Mouse (Mus musculus) hindbrain, embryonic 11.5 days (tissue): ENCODE measurements around the gene Mpi. TPM values are rescaled to one million over a fixed set of nuclear protein-coding genes. Genes with fewer than 3 reads are reported as not detected.

Source experiments
- ATAC-seq: fragments of 200-750 bp; cut with Nextera tagmentation; 2 replicates; pipeline ENCODE4 v1.8.0; 2017; ENCODE audit warnings: mild to moderate bottlenecking, moderate TSS enrichment, moderate library complexity; ENCODE audit not compliant: low FRiP score
- DNase-seq: peaks from one replicate; pipeline ENCODE4 v3.0.0-alpha.2; 2015; ENCODE audit warnings: low spot score
- H3K27ac ChIP-seq: fragments of 300-500 bp; sonication (generic); 2 replicates; pipeline ENCODE4 v1.5.1; 2014; ENCODE audit warnings: mild to moderate bottlenecking, low read depth, low read length
- H3K27me3 ChIP-seq: fragments of 300-500 bp; sonication (generic); 2 replicates; pipeline ENCODE4 v1.6.1; 2014; ENCODE audit warnings: mild to moderate bottlenecking, low read length, moderate library complexity, mixed read lengths; ENCODE audit not compliant: control insufficient read depth, insufficient read depth
- H3K36me3 ChIP-seq: fragments of 300-500 bp; sonication (generic); 2 replicates; pipeline ENCODE4 v1.6.1; 2014; ENCODE audit warnings: mild to moderate bottlenecking, low read length, moderate library complexity, mixed read lengths; ENCODE audit not compliant: control insufficient read depth, insufficient read depth
- H3K4me1 ChIP-seq: fragments of 300-500 bp; sonication (generic); replicated peaks from 2 replicates; pipeline ENCODE4 v1.6.1; 2014; ENCODE audit warnings: low read length, mixed read lengths; ENCODE audit not compliant: control insufficient read depth, insufficient read depth
- H3K4me2 ChIP-seq: fragments of 300-500 bp; sonication (generic); replicated peaks from 2 replicates; pipeline ENCODE4 v1.6.1; 2014; ENCODE audit warnings: mild to moderate bottlenecking, low read depth, low read length
- H3K4me3 ChIP-seq: fragments of 300-500 bp; sonication (generic); 2 replicates; pipeline ENCODE4 v1.5.1; 2014; ENCODE audit warnings: low read depth, low read length
- H3K9ac ChIP-seq: fragments of 300-500 bp; sonication (generic); 2 replicates; pipeline ENCODE4 v1.6.1; 2014; ENCODE audit warnings: low read depth, low read length
- H3K9me3 ChIP-seq: fragments of 300-500 bp; sonication (generic); 2 replicates; pipeline ENCODE4 v1.6.1; 2016; ENCODE audit warnings: low read length; ENCODE audit not compliant: control insufficient read depth
- WGBS: fragments of 180-500 bp; shearing (Covaris S2); extraction: QIAGEN DNeasy Blood & Tissue Kit; methylation state at CpG from one replicate; pipeline ENCODE4 v1.1.7; 2014; 5-methylcytosine and 5-hydroxymethylcytosine counted together
- polyA plus RNA-seq: library from polyadenylated mRNA; unstranded; fragments of >200 nt; fragmentation: Nextera tagmentation; extraction: Ambion mirVana; gene quantifications from 2 replicates; pipeline ENCODE4 v1.2.1, GENCODE M21; 2014

Mpi gene
- polyA plus RNA-seq, 1 experiment from 2014 or later, result 50.0 TPM

- no peak overlapping the region for H3K4me2 ChIP-seq
These were observed 11.3 kb downstream of the Mpi start for GRCm38 (mm10) chr9:57541312-57541711.

GRCm38 (mm10) chr9:57539550-57539949 is 13.0 kb downstream of the Mpi start:
- 94% methylated on average over 2 of the region's 2 CpGs for WGBS
- Histone ChIP-seq H3K4me1 (peaks cover 4% of the 10 kb centered on the region), H3K9ac (no peak overlapping the region), H3K4me3 (no peak overlapping the region), H3K27me3 (no peaks in the 10 kb centered on the region), H3K9me3 (no peaks in the 10 kb centered on the region), H3K27ac (no peak overlapping the region), H3K36me3 (peaks cover 10% of the 10 kb centered on the region; the same call in 1 of the 2 replicates), H3K4me2 (no peak overlapping the region)
- DNase-seq, result no peak
- no peak for ATAC-seq

More at GRCm38 (mm10) chr9:57541312-57541711, 11.3 kb downstream of the Mpi start:
- no peak overlapping the region for H3K9ac ChIP-seq
- 8% methylated on average over 1 of the region's 1 CpGs for WGBS
- DNase-seq, result peak; percentile 76
- H3K36me3 ChIP-seq, result peaks cover 11% of the 10 kb centered on the region; the same call in 1 of the 2 replicates
- no peak overlapping the region for H3K27ac ChIP-seq
- H3K9me3 ChIP-seq, result no peaks in the 10 kb centered on the region
- H3K27me3 ChIP-seq, result no peaks in the 10 kb centered on the region
- ATAC-seq, result no peak
- H3K4me1 ChIP-seq, result peaks cover 4% of the 10 kb centered on the region
- H3K4me3 ChIP-seq, result no peak overlapping the region

- peaks cover 6% of the 10 kb centered on the region; the same call in 1 of the 2 replicates for H3K36me3 ChIP-seq
These were observed 14.8 kb downstream of the Mpi start for GRCm38 (mm10) chr9:57537728-57538181.

GRCm38 (mm10) chr9:57537044-57537727 is 15.4 kb downstream of the Mpi start, which contains the start of gene Fam219b:
Gene Fam219b (plus strand): TSS chr9:57537528.
- WGBS, result 3% methylated on average over 43 of the region's 45 CpGs
- Histone ChIP-seq H3K27ac (peak within 1 kb of the TSS; percentile 77), H3K9me3 (no peaks in the 10 kb centered on the region), H3K4me2 (peak within 1 kb of the TSS; percentile 81), H3K4me3 (peak within 1 kb of the TSS; percentile 83), H3K9ac (peak within 1 kb of the TSS; percentile 88), H3K36me3 (peaks cover 6% of the 10 kb centered on the region; the same call in 1 of the 2 replicates), H3K4me1 (peaks cover 4% of the 10 kb centered on the region), H3K27me3 (no peaks in the 10 kb centered on the region)
- DNase-seq (peak; percentile 90), ATAC-seq (peak; percentile 90)

More at GRCm38 (mm10) chr9:57537728-57538181, 14.8 kb downstream of the Mpi start:
- ATAC-seq (peak; percentile 81; the same call in 1 of the 2 replicates), DNase-seq (no peak)
- H3K9me3 ChIP-seq, result no peaks in the 10 kb centered on the region
- H3K4me1 ChIP-seq, result peaks cover 4% of the 10 kb centered on the region
- H3K4me2 ChIP-seq, result peak overlapping the region; percentile 81
- 0% methylated on average over 24 of the region's 24 CpGs for WGBS
- H3K27me3 ChIP-seq, result no peaks in the 10 kb centered on the region
- peak overlapping the region; percentile 88 for H3K9ac ChIP-seq
- peak overlapping the region; percentile 83 for H3K4me3 ChIP-seq
- H3K27ac ChIP-seq, result peak overlapping the region; percentile 77

GRCm38 (mm10) chr9:57536362-57536761 is 16.2 kb downstream of the Mpi start:
- Histone ChIP-seq H3K36me3 (peaks cover 4% of the 10 kb centered on the region; the same call in 1 of the 2 replicates), H3K9me3 (no peaks in the 10 kb centered on the region), H3K4me3 (no peak overlapping the region; the same call in 1 of the 2 replicates), H3K27ac (no peak overlapping the region), H3K9ac (no peak overlapping the region), H3K27me3 (no peaks in the 10 kb centered on the region), H3K4me2 (no peak overlapping the region), H3K4me1 (peaks cover 4% of the 10 kb centered on the region)
- WGBS, result 94% methylated on average over 5 of the region's 5 CpGs
- no peak for DNase-seq
- ATAC-seq, result no peak

- DNase-seq (no peak), ATAC-seq (no peak)
- H3K27ac ChIP-seq, result no peak overlapping the region
- H3K27me3 ChIP-seq, result no peaks in the 10 kb centered on the region
- H3K4me1 ChIP-seq, result no peaks in the 10 kb centered on the region
- WGBS, result 87% methylated on average over 1 of the region's 1 CpGs
- H3K9me3 ChIP-seq, result no peaks in the 10 kb centered on the region
- no peak overlapping the region for H3K4me2 ChIP-seq
- no peak overlapping the region for H3K4me3 ChIP-seq
- H3K9ac ChIP-seq, result no peak overlapping the region
- H3K36me3 ChIP-seq, result no peaks in the 10 kb centered on the region
These were observed 20.6 kb downstream of the Mpi start for GRCm38 (mm10) chr9:57531946-57532345.

- Histone ChIP-seq H3K36me3 (no peaks in the 10 kb centered on the region), H3K4me3 (no peak overlapping the region), H3K27me3 (no peaks in the 10 kb centered on the region), H3K4me2 (no peak overlapping the region), H3K9ac (no peak overlapping the region), H3K27ac (no peak overlapping the region), H3K4me1 (no peaks in the 10 kb centered on the region), H3K9me3 (no peaks in the 10 kb centered on the region)
- ATAC-seq (no peak), DNase-seq (no peak)
These were observed 26.1 kb downstream of the Mpi start for GRCm38 (mm10) chr9:57526435-57526834.

- 92% methylated on average over 2 of the region's 2 CpGs for WGBS
- no peaks in the 10 kb centered on the region for H3K4me1 ChIP-seq
- ATAC-seq (no peak), DNase-seq (no peak)
- H3K36me3 ChIP-seq, result no peaks in the 10 kb centered on the region
- H3K27ac ChIP-seq, result no peak overlapping the region
- no peak overlapping the region for H3K4me2 ChIP-seq
- no peak overlapping the region for H3K4me3 ChIP-seq
- H3K27me3 ChIP-seq, result no peaks in the 10 kb centered on the region
- no peaks in the 10 kb centered on the region for H3K9me3 ChIP-seq
- H3K9ac ChIP-seq, result no peak overlapping the region
These were observed 27.0 kb downstream of the Mpi start for GRCm38 (mm10) chr9:57525516-57525915.

GRCm38 (mm10) chr9:57524439-57524838 is 28.1 kb downstream of the Mpi start:
- no peak for ATAC-seq
- Histone ChIP-seq H3K27ac (no peak overlapping the region), H3K4me1 (no peaks in the 10 kb centered on the region), H3K36me3 (no peaks in the 10 kb centered on the region), H3K9ac (no peak overlapping the region), H3K4me2 (no peak overlapping the region), H3K27me3 (no peaks in the 10 kb centered on the region), H3K9me3 (no peaks in the 10 kb centered on the region), H3K4me3 (no peak overlapping the region)
- no peak for DNase-seq
